16 mouse cellular contexts compared by ENCODE assay signal in genomic region chr6:67013949-67014678, GRCm38 (mm10). TPM values are rescaled to one million over a fixed set of nuclear protein-coding genes. Genes with fewer than 3 reads are reported as not detected.
DNase-seq lines count a peak whose midpoint lies in the region; ATAC-seq and TF ChIP-seq lines count a peak whose summit lies in the region.
"Had no signal": no experiment of that assay in that cellular context is flagged by ENCODE, and none has a peak within 500 bp of the region (broad histone marks: within the 10 kb centered on the region; RNA-seq: fewer than 3 reads in every experiment).

No protein-coding gene starts in this region.

- no peaks in the 10 kb centered on the region for H3K79me2 ChIP-seq in CH12.LX (replicated peaks; ENCODE audit: control insufficient read depth, extremely low read depth, insufficient read depth, poor library complexity, severe bottlenecking)

- peak; percentile 70 for ATAC-seq in erythroid progenitor cell, adult 5-6 weeks (replicated peaks; ENCODE audit: low FRiP score, poor library complexity, severe bottlenecking)
- ATAC-seq in megakaryocyte progenitor cell, adult 5-6 weeks (replicated peaks; ENCODE audit: poor library complexity) = peak; percentile 63
- ATAC-seq: forebrain, embryonic 15.5 days; midbrain, embryonic 15.5 days had no signal

- TF ChIP-seq CTCF in CH12.LX (conservative IDR thresholded peaks at IDR 0.05 in 1 of 2, IDR thresholded peaks at IDR 0.05 in 1 of 2; ENCODE audit: low read depth in 2 of 2, low read length in 2 of 2) = no peak

- no peak for TF ChIP-seq POLR2A in CH12.LX (IDR thresholded peaks at IDR 0.05; ENCODE audit: low read depth, low read length)

- no peak overlapping the region for H3K4me2 ChIP-seq in CH12.LX (ENCODE audit: insufficient read depth, low read depth, poor library complexity, severe bottlenecking)
- H3K4me2 ChIP-seq: embryonic facial prominence, embryonic 15.5 days; forebrain, embryonic 15.5 days; heart, embryonic 11.5 days; midbrain, embryonic 15.5 days; neural tube, embryonic 13.5 days had no signal

- no peak for TF ChIP-seq EP300 in CH12.LX (IDR thresholded peaks at IDR 0.05; ENCODE audit: low read length)

- DNase-seq in CH12.LX (ENCODE audit: extremely low read depth) (no peak), liver (peak; percentile 50)
- DNase-seq in spleen, postnatal 4 days (ENCODE audit: low spot score in 2 of 2) = no peak
- DNase-seq in cerebellum, postnatal 4 days (ENCODE audit: low spot score in 2 of 2) = no peak
- DNase-seq in layer of hippocampus, adult 9-11 months = no peak
- DNase-seq: gastrocnemius, postnatal 10 days; heart, postnatal 4 days; lung, postnatal 14 days; retina, postnatal 1 day had no signal

- H3K4me3 ChIP-seq in CH12.LX (replicated peaks in 1 of 3; ENCODE audit: low read depth in 2 of 3, low read length in 2 of 3, poor library complexity in 1 of 3) = no peak overlapping the region
- H3K4me3 ChIP-seq: embryonic facial prominence, embryonic 15.5 days; forebrain, embryonic 15.5 days; midbrain, embryonic 15.5 days; neural tube, embryonic 13.5 days had no signal

- no peak for TF ChIP-seq RAD21 in CH12.LX (IDR thresholded peaks at IDR 0.05; ENCODE audit: low read depth, low read length)

- peaks cover 0 to 14% of the 10 kb centered on the region in 2 experiments for H3K36me3 ChIP-seq in CH12.LX (replicated peaks in 1 of 2; ENCODE audit: control insufficient read depth in 1 of 2, insufficient read depth in 1 of 2, low read length in 1 of 2)
- H3K36me3 ChIP-seq: forebrain, embryonic 15.5 days; midbrain, embryonic 15.5 days; neural tube, embryonic 13.5 days had no signal

- no peak overlapping the region for H3K27ac ChIP-seq in CH12.LX (ENCODE audit: insufficient read depth, low read depth)
- H3K27ac ChIP-seq: embryonic facial prominence, embryonic 15.5 days; forebrain, embryonic 15.5 days; midbrain, embryonic 15.5 days; neural tube, embryonic 13.5 days had no signal

- H3K4me1 ChIP-seq in CH12.LX (ENCODE audit: control insufficient read depth in 1 of 2, insufficient read depth in 2 of 2) = peaks cover 26 to 46% of the 10 kb centered on the region in 2 experiments
- H3K4me1 ChIP-seq: forebrain, embryonic 15.5 days had no signal

- in situ Hi-C loops in CH12.LX (cut with MboI; ENCODE audit: low pct_ligation_motif_present, low pct_unique_long_range_greater_than_20kb, low sequenced_read_pairs) = no loop called here

- no peaks in the 10 kb centered on the region for H3K27me3 ChIP-seq in CH12.LX (replicated peaks)
- H3K27me3 ChIP-seq: embryonic facial prominence, embryonic 15.5 days; forebrain, embryonic 15.5 days; midbrain, embryonic 15.5 days; neural tube, embryonic 13.5 days had no signal

- H3K9ac ChIP-seq in CH12.LX (ENCODE audit: insufficient read depth, low read depth) = no peak overlapping the region
- H3K9ac ChIP-seq: embryonic facial prominence, embryonic 15.5 days; forebrain, embryonic 15.5 days; midbrain, embryonic 15.5 days; neural tube, embryonic 13.5 days had no signal

- no peaks in the 10 kb centered on the region for H3K9me3 ChIP-seq in CH12.LX (replicated peaks; ENCODE audit: low read length)
- H3K9me3 ChIP-seq: embryonic facial prominence, embryonic 15.5 days; forebrain, embryonic 15.5 days; midbrain, embryonic 15.5 days; neural tube, embryonic 13.5 days had no signal

- dilution Hi-C loops in CH12.LX (cut with MboI; ENCODE audit: extremely low pct_ligation_motif_present, extremely low pct_unique_long_range_greater_than_20kb, low sequenced_read_pairs) = no loop called here

TF ChIP-seq in CH12.LX, 34 proteins besides CTCF, POLR2A, EP300 and RAD21:
- TF ChIP-seq ETS1 (conservative IDR thresholded peaks at IDR 0.05; ENCODE audit: low read depth, low read length) = no peak
- TF ChIP-seq IRF4 (IDR thresholded peaks at IDR 0.05; ENCODE audit: low read depth, low read length) = peak; percentile 34; the same call in 1 of the 2 replicates

RNA-seq across cellular contexts. Expression of gene Gadd45a, which starts 23.1 kb away (rescaled TPM):
- 6.0 and 12.5 TPM in 2 replicates for total RNA-seq in CH12.LX (2012; rRNA removed)
- 19.5 and 22.4 TPM in 2 replicates for total RNA-seq in CH12.LX (2014; rRNA removed)
- polyA plus RNA-seq in CH12.LX (2012; ENCODE audit: insufficient read length, low read depth) = 26.2 and 30.5 TPM in 2 replicates
- total RNA-seq in erythroid progenitor cell, adult 5-6 weeks (2015; ENCODE audit: low replicate concordance) = 113 and 203 TPM in 2 replicates
- 152 and 192 TPM in 2 replicates for total RNA-seq in erythroid progenitor cell, adult 5-6 weeks (2017; ENCODE audit: low replicate concordance)
- 50.6 and 58.0 TPM in 2 replicates for total RNA-seq in megakaryocyte progenitor cell, adult 5-6 weeks (2015)
- 40.4 and 64.3 TPM in 2 replicates for total RNA-seq in megakaryocyte progenitor cell, adult 5-6 weeks (2017)
